Mouse (Mus musculus) gastrocnemius, postnatal 4 days (tissue): Measurements from ENCODE around the gene Lig1. TPM values are rescaled to one million over a fixed set of nuclear protein-coding genes. Genes with fewer than 3 reads are reported as not detected.
A peak's percentile ranks its signal among the peaks of the same experiment; 100 is the strongest.
"Not testable (repeated sequence)": the region's sequence is repeated elsewhere in the genome, so short reads cannot be mapped to it uniquely, and the experiment has no call there.

Source experiments
- DNase-seq, 2 experiments: peaks; one replicate each; pipeline ENCODE4 v3.0.0; 2021 to 2022; ENCODE audit warnings: low spot score in 2 of 2, mixed read lengths in 2 of 2
- long read RNA-seq, 2 experiments: library from polyadenylated mRNA; stranded (forward); transcript quantifications; one replicate each; pipeline ENCODE4 v2.0.0; 2021
- total RNA-seq, 2 experiments: library from RNA; stranded (reverse); gene quantifications; 2 replicates each; pipeline ENCODE4 v1.2.3; 2021

Gene Lig1
- 10 to 100 TPM; 32.3 to 34.9 TPM for total RNA-seq
- long read RNA-seq, experiment 1, transcript Lig1-209 (28 exons, 3,054 nt) = major isoform, 15 of 57 reads
- long read RNA-seq, experiment 1, partial matches to known transcripts = 8 of 57 reads
- long read RNA-seq, experiment 1, other reads (novel, unspliced or antisense) = 34 of 57 reads
- long read RNA-seq, experiment 2, transcript Lig1-209 (28 exons, 3,054 nt) = major isoform, 17 of 50 reads
- long read RNA-seq, experiment 2, partial matches to known transcripts = 7 of 50 reads
- long read RNA-seq, experiment 2, other reads (novel, unspliced or antisense) = 26 of 50 reads

DNA sequence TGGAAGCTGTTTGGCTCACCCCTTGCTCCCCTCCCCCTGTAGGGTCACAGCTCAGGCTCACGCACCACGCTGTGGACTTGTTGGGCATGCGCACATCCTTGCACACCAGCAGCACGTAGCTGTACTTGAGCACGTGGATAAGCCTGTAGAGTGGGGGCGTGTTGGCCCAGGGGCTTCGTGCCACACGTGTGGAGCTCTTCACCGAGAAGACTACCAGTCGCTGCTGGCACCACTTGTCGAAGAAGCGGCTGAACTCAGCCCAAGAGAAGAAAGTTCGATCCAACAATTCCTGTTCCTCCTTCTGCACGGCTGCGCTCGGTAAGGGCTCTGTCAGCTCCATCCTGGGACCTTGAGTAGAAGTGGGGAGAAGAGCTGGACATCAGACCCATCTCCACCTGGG lies at the start of gene Lig1:
Gene Lig1, plus strand, starts transcription at position 203 of the 400 bp plus-strand sequence.
- no peak for DNase-seq

- no peak for DNase-seq
Observed at GRCm38 (mm10) chr7:13260746-13261700, 16.1 kb upstream of the Lig1 start.

DNA sequence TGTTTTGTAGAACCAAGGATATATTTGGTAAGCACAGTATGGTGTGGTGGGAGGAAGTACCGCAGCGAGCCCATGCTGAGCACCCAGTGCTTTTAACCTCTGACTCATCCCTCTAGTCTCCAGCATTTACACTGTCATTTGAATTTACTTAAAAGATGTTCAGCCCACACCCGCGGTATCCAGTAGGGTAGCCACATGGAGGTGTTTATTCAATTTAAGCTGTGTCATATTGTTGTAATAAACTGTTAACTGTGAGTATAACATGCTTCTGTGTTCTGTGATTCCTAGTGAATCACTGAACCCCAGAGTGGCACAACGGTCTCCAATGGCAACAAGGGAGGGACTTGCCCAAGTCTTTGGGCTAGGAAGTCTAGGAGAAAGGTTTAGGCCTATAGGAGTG lies 13.2 kb upstream of the Lig1 start:
- no peak for DNase-seq

DNA sequence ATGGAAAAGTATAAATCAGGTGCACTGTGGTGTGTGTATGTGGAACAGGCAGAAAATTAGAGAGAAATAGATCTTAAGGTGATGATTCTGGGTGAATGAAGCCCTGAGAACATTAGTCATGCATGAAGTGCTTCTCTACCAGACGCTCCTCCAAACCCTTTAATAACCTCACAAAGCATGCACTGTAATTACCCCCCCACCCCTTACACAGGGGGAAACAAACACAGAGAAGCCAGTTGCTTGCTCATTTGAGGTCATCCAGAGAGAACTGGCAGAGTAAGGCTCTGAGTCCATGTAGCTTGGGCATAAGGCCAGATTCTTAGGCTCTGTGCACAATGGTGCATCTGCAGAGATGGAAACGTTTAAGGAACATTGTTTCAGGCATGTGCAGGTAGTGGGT lies 12.7 kb upstream of the Lig1 start:
- no peak for DNase-seq

- no peak for DNase-seq
Observed at GRCm38 (mm10) chr7:13268749-13269260, 8.3 kb upstream of the Lig1 start.

DNA sequence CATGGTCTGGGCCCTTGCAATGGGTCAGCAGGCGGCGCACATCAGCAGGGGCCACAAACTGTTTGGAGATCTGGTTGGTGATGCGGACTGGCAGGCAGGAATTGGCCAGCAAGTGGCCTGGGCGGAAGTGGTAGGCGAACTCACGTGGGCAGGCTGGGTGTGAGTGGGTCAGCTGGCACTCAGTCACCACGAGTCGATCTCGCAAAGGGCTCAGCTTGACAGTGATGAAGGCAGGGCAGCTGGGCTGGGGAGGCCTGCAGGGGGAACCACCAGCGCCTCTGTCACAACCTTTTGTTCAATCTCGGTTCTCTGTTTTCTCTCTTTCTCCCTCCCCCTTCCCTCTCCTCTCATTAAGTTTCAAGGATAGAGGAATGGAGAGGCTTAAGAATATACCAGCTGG lies 7.7 kb upstream of the Lig1 start:
- no peak for DNase-seq

- no peak for DNase-seq
Observed at GRCm38 (mm10) chr7:13271704-13272103, 5.4 kb upstream of the Lig1 start.

DNA sequence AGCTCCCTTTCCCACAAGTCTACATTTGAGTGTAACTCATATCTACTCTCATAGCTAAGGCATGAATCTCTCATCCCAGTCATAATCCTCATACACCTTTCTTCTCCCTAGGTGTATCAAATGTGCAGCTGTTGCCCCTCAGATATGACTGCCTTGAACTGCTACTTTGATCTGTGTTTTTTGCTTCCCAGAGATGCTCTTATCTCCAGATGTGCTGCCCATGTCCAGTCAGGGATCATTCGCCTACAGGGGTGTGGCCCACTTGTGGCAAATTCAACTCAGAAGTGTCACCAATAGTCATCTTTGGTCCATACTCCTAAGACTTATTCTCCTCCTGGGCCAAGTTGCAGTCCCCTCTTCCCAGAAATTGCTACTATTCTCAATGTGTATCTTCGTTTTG lies 750 bp downstream of the Lig1 start:
- DNase-seq = no peak

DNA sequence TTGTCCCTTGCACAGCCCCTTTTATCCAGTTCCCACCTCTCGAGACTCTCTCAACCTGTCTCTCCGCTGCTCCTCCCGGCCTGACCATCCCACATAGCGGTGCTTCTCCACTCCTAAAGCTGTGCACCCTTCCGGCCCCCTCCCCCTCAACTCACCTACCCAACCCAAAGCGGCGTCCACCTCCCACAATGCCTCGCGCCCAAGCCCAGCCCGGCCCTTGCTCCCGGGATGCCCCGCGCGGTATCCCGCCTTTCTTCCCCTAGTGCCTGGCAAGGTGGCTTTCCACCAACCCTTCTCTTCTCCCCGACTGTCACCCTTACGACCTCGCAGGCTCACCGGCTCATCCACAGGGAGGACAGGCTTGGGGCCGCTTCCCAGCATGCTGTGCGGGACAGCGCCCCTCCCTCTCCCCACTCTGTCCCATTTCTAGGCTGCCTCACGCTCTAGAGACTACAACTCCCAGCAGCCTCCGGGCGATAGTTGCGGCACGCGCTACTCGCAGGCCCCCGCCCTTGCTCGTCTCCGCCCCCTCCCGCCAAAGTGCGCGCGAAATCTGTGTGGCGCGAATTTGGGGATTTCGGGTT lies 1.3 kb downstream of the Lig1 start, which contains the start of gene Zswim9:
Gene Zswim9, minus strand, starts transcription at position 414 of the 584 bp plus-strand sequence.
- DNase-seq = peak; percentile 80 to 93

- DNase-seq = not testable (repeated sequence)
Observed at GRCm38 (mm10) chr7:13278957-13279356, 1.9 kb downstream of the Lig1 start.

DNA sequence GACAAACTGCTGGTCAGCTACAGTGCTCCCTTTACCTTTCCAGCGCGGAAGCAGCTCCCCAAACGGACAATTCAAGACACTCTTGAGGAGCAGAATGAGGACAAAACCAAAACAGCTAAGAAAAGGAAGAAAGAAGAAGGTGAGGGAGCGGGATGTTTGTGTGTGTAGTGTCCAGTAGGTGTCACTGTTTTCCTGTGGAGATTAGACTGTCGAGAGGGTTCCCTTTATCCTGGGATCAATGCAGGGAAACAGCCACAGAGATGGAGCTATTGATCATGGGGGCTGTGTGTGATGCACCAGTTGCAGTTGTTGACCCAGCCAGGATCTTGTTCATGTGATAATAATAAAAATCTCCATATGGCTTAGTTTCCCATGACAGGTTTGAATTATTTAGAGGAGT lies 11.5 kb downstream of the Lig1 start:
- no peak for DNase-seq

GRCm38 (mm10) chr7:13290041-13290675 lies 13.1 kb downstream of the Lig1 start:
- DNase-seq = no peak

- no peak for DNase-seq
Observed at GRCm38 (mm10) chr7:13291370-13291769, 14.3 kb downstream of the Lig1 start.

- DNase-seq = peak in 1 of 2 experiments; percentile 23
Observed at GRCm38 (mm10) chr7:13293878-13294855, 17.1 kb downstream of the Lig1 start.

- no peak for DNase-seq
Observed at GRCm38 (mm10) chr7:13295256-13295655, 18.2 kb downstream of the Lig1 start.

GRCm38 (mm10) chr7:13297636-13298035 lies 20.6 kb downstream of the Lig1 start:
- DNase-seq = no peak

DNA sequence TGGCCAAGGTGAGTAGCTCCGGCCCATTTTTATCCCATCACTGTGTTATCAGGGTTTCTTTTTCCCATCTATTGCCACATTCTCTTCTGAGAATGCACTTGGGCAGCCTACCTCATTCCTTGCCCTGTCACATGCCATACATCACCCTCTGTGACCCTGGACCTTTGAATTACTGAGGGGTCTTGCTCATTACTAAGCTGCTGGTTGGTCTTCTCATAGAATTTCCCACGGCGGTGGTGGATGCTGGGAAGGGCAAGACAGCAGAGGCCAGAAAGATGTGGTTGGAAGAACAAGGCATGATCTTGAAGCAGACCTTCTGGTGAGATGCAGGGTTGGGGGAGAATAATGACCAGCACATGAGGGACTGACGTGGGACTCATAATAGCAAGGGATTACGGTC lies 21.7 kb downstream of the Lig1 start:
- DNase-seq = no peak

GRCm38 (mm10) chr7:13301643-13302042 lies 24.6 kb downstream of the Lig1 start:
- DNase-seq = peak in 1 of 2 experiments; percentile 5

DNA sequence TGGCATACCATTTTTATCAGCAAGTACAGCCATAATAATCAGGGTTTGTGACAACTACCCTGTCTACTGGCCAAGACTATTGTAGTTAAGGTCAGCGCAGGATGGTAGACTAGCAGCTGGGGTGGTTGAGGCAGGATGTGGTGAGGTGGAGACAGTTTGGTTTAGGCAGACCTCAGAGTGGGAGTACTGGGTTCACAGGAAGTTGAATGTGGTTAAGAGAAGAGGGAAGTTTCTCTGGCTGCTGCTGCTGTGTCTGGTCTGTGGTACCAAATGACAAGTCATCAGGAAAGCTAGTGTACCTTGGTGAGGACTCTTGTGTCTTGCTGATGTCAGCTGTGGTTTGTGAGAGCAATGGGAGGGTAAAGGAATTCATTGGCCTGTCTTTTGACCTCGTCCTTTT lies 25.7 kb downstream of the Lig1 start:
- DNase-seq = no peak

DNA sequence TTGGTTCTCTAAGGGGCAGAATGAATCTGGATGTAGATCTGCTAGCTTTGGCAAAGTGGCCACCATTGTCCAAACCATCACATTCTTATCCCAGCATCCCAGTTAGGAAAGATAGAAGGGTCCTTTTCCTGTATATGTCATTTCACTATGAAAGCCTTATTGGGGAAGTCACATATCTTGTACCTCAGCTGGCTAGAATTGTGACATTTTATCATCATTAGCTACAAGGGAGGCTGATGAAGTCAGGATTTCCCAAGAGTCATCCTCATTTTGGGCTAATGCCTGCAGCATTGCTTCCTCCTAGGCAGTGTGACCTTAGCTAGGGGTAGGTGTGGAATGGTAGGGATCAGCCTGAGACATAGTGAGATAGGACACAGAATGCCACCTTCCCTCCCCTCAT lies 26.3 kb downstream of the Lig1 start:
- DNase-seq = no peak
